Mouse (Mus musculus) liver, embryonic 14.5 days (tissue): ENCODE measurements around the gene Obscn. TPM values are rescaled to one million over a fixed set of nuclear protein-coding genes. Genes with fewer than 3 reads are reported as not detected.

ENCODE experiments used
- ATAC-seq: fragments of 200-750 bp; cut with Nextera tagmentation; 2 replicates; pipeline ENCODE4 v1.8.0; 2017; ENCODE audit warnings: moderate number of reproducible peaks, mild to moderate bottlenecking, moderate library complexity; ENCODE audit not compliant: insufficient read depth
- DNase-seq, 3 experiments: peaks; one replicate each; pipeline ENCODE4 v3.0.0-alpha.2; 2012 to 2013; ENCODE audit warnings: low read depth in 3 of 3, low spot score in 3 of 3
- H3K27ac ChIP-seq: fragments of 300-500 bp; sonication (generic); 2 replicates; pipeline ENCODE4 v1.5.1; 2014; ENCODE audit warnings: moderate library complexity, mild to moderate bottlenecking, control low read depth, inconsistent platforms
- H3K27me3 ChIP-seq: fragments of 300-500 bp; sonication (generic); 2 replicates; pipeline ENCODE4 v1.6.1; 2014; ENCODE audit warnings: mild to moderate bottlenecking, low read length, moderate library complexity; ENCODE audit not compliant: control insufficient read depth, insufficient read depth
- H3K36me3 ChIP-seq: fragments of 300-500 bp; sonication (generic); replicated peaks from 2 replicates; pipeline ENCODE4 v1.6.1; 2014; ENCODE audit warnings: low read depth; ENCODE audit not compliant: control insufficient read depth, insufficient read depth
- H3K4me1 ChIP-seq, 2 experiments: fragments of 200-500 bp in 1 of 2; fragments of 300-500 bp in 1 of 2; sonication (generic) in 1 of 2; replicated peaks; 2 replicates each; pipeline ENCODE4 v1.6.1; 2012 to 2014; ENCODE audit warnings: antibody characterized with exemption in 1 of 2, inconsistent platforms in 1 of 2, low read length in 1 of 2; ENCODE audit not compliant: control insufficient read depth in 2 of 2, insufficient read depth in 2 of 2
- H3K4me2 ChIP-seq: fragments of 300-500 bp; sonication (generic); 2 replicates; pipeline ENCODE4 v1.6.1; 2014; ENCODE audit warnings: low read depth, mild to moderate bottlenecking, control low read depth, moderate library complexity
- H3K4me3 ChIP-seq, 2 experiments: fragments of 200-500 bp in 1 of 2; fragments of 300-500 bp in 1 of 2; sonication (generic) in 1 of 2; 2 replicates each; pipeline ENCODE4 v1.5.1; 2012 to 2014; ENCODE audit warnings: low read depth in 2 of 2, low read length in 2 of 2, mild to moderate bottlenecking in 2 of 2, control low read depth in 1 of 2, inconsistent platforms in 1 of 2, moderate library complexity in 1 of 2; ENCODE audit not compliant: insufficient read depth in 1 of 2
- H3K9ac ChIP-seq: fragments of 300-500 bp; sonication (generic); replicated peaks from 2 replicates; pipeline ENCODE4 v1.6.1; 2014; ENCODE audit warnings: mild to moderate bottlenecking, control low read depth, moderate library complexity
- H3K9me3 ChIP-seq: fragments of 300-500 bp; sonication (generic); 2 replicates; pipeline ENCODE4 v1.6.1; 2016; ENCODE audit warnings: low read length, mixed read lengths; ENCODE audit not compliant: control insufficient read depth
- CTCF ChIP-seq: IDR thresholded peaks from 2 replicates; pipeline ENCODE4 v1.5.1; 2016; ENCODE audit warnings: antibody characterized with exemption, low read depth, control low read depth
- EP300 ChIP-seq: IDR thresholded peaks from 2 replicates; pipeline ENCODE4 v1.6.1; 2016; ENCODE audit warnings: antibody characterized with exemption, low read depth
- WGBS: fragments of 180-500 bp; shearing (Covaris S2); extraction: QIAGEN DNeasy Blood & Tissue Kit; methylation state at CpG from one replicate; pipeline ENCODE4 v1.1.7; 2014; ENCODE audit not compliant: insufficient replicate concordance; 5-methylcytosine and 5-hydroxymethylcytosine counted together
- polyA plus RNA-seq, 2 experiments: library from polyadenylated mRNA; depleted of rRNA in 1 of 2; stranded (reverse) in 1 of 2; unstranded in 1 of 2; fragments of >200 nt; fragmentation: Nextera tagmentation in 1 of 2; extraction: Ambion mirVana in 1 of 2; gene quantifications; 2 replicates each; pipeline versions ENCODE4 v1.2.1 to v1.2.3; 2012 to 2014

The Obscn gene
- polyA plus RNA-seq, 2 experiments: 0.06 to 0.11 TPM

- WGBS: 74% methylated on average over 5 of the region's 5 CpGs
- ATAC-seq (no peak), DNase-seq (no peak)
- Histone ChIP-seq H3K9ac (no peak overlapping the region), H3K4me1 (peaks cover 16 to 24% of the 10 kb centered on the region in 2 experiments), H3K27me3 (peaks cover 34% of the 10 kb centered on the region), H3K27ac (no peak overlapping the region), H3K9me3 (no peaks in the 10 kb centered on the region), H3K36me3 (peaks cover under 1% of the 10 kb centered on the region; the same call in 1 of the 2 replicates), H3K4me3 (no peak overlapping the region), H3K4me2 (no peak overlapping the region)
- TF ChIP-seq CTCF: no peak
- no peak for TF ChIP-seq EP300
Measured at GRCm38 (mm10) chr11:58951210-58951609, 185.0 kb downstream of the Obscn start.

- Histone ChIP-seq H3K27ac (peak overlapping the region; percentile 63), H3K4me1 (peaks cover 15 to 29% of the 10 kb centered on the region in 2 experiments), H3K4me3 (peak overlapping the region; percentile 57 to 70), H3K9ac (peak overlapping the region; percentile 74), H3K9me3 (no peaks in the 10 kb centered on the region), H3K27me3 (peaks cover 40% of the 10 kb centered on the region), H3K36me3 (no peaks in the 10 kb centered on the region), H3K4me2 (peak overlapping the region; percentile 76)
- no peak for ATAC-seq
- DNase-seq: no peak
- TF ChIP-seq CTCF: no peak
- no peak for TF ChIP-seq EP300
- WGBS: 22% methylated on average over 20 of the region's 20 CpGs
Measured at GRCm38 (mm10) chr11:58949480-58950431, 186.4 kb downstream of the Obscn start.

- H3K27me3 ChIP-seq: peaks cover 45% of the 10 kb centered on the region
- peak within 1 kb of the TSS; percentile 63 for H3K27ac ChIP-seq
- no peaks in the 10 kb centered on the region for H3K36me3 ChIP-seq
- TF ChIP-seq CTCF: no peak
- TF ChIP-seq EP300: no peak; the same call in 1 of the 2 replicates
- H3K4me3 ChIP-seq: peak within 1 kb of the TSS; percentile 57 to 70
- peak within 1 kb of the TSS; percentile 76 for H3K4me2 ChIP-seq
- peak within 1 kb of the TSS; percentile 74 for H3K9ac ChIP-seq
- DNase-seq: peak in 2 of 3 experiments; percentile 41 to 80
- peak; percentile 80 for ATAC-seq
- peaks cover 15 to 29% of the 10 kb centered on the region in 2 experiments for H3K4me1 ChIP-seq
- WGBS: under 1% methylated on average over 48 of the region's 48 CpGs
- H3K9me3 ChIP-seq: no peaks in the 10 kb centered on the region
Measured at GRCm38 (mm10) chr11:58948542-58949479, 187.4 kb downstream of the Obscn start, which contains the start of gene Hist3h2ba. TSS of gene Hist3h2ba (plus strand) at chr11:58948920.

GRCm38 (mm10) chr11:58947798-58948528, 188.2 kb downstream of the Obscn start:
- peak overlapping the region; percentile 76 for H3K4me2 ChIP-seq
- peak overlapping the region; percentile 51 for H3K9ac ChIP-seq
- no peak; the same call in 1 of the 2 replicates for TF ChIP-seq EP300
- TF ChIP-seq CTCF: no peak
- WGBS: 16% methylated on average over 23 of the region's 23 CpGs
- H3K36me3 ChIP-seq: no peaks in the 10 kb centered on the region
- H3K27ac ChIP-seq: peak overlapping the region; percentile 44
- ATAC-seq: peak; percentile 55; the same call in 1 of the 2 replicates
- peak overlapping the region; percentile 57 to 70 for H3K4me3 ChIP-seq
- peaks cover 10 to 24% of the 10 kb centered on the region in 2 experiments for H3K4me1 ChIP-seq
- DNase-seq: no peak
- H3K27me3 ChIP-seq: peaks cover 50% of the 10 kb centered on the region
- H3K9me3 ChIP-seq: no peaks in the 10 kb centered on the region
